Mouse (Mus musculus) heart, adult 10 weeks (tissue): ENCODE measurements around the gene Egfl7. TPM values are rescaled to one million over a fixed set of nuclear protein-coding genes. Genes with fewer than 3 reads are reported as not detected.

Experiments
- polyA plus RNA-seq: library from polyadenylated mRNA; stranded (reverse); fragments of 350-450 nt; fragmentation: Illumina TruSeq; extraction: RNeasy Lipid Tissue Mini Kit (QIAGEN cat#74804); gene quantifications from one replicate; pipeline ENCODE4 v1.2.3, GENCODE M21; 2014; ENCODE audit warnings: low read depth, low replicate concordance

Egfl7 gene
- polyA plus RNA-seq: 260 TPM

GRCm38 (mm10) chr2:26579714-26580113 lies at the start of gene Egfl7:
Gene Egfl7, plus strand, starts transcription at chr2:26580014.

GRCm38 (mm10) chr2:26586294-26587043 lies 6.7 kb downstream of the Egfl7 start, which contains the start of gene Gm20532:
Gene Gm20532, plus strand, starts transcription at chr2:26586639.

GRCm38 (mm10) chr2:26603720-26604671 lies 24.2 kb downstream of the Egfl7 start, which contains the start of gene Agpat2:
Gene Agpat2, minus strand, starts transcription at chr2:26604417.

GRCm38 (mm10) chr2:26627921-26628739 lies 48.3 kb downstream of the Egfl7 start, which contains the start of gene Fam69b:
Gene Fam69b, plus strand, starts transcription at chr2:26628457.

Other genes with a start within 250 kb of the Egfl7 start
- gene Dnlz, start 227.9 kb upstream of the Egfl7 start, polyA plus RNA-seq: 18.7 TPM
- gene Card9, start 219.1 kb upstream of the Egfl7 start, polyA plus RNA-seq: 2.3 TPM
- gene Snapc4, start 199.4 kb upstream of the Egfl7 start, polyA plus RNA-seq: 21.5 TPM
- 64.5 TPM for gene Entr1, start 190.7 kb upstream of the Egfl7 start, polyA plus RNA-seq
- 129 TPM for gene Pmpca, start 190.7 kb upstream of the Egfl7 start, polyA plus RNA-seq
- gene Inpp5e, start 170.8 kb upstream of the Egfl7 start, polyA plus RNA-seq: 23.5 TPM
- 31.7 TPM for gene Sec16a, start 134.8 kb upstream of the Egfl7 start, polyA plus RNA-seq
- 14.7 TPM for gene Notch1, start 63.4 kb upstream of the Egfl7 start, polyA plus RNA-seq
- gene Gm20532, start 6.6 kb downstream of the Egfl7 start, polyA plus RNA-seq: not detected
- 67.9 TPM for gene Agpat2, start 24.4 kb downstream of the Egfl7 start, polyA plus RNA-seq
- 21.3 TPM for gene Fam69b, start 48.4 kb downstream of the Egfl7 start, polyA plus RNA-seq
- not detected for gene Lcn4, start 91.3 kb downstream of the Egfl7 start, polyA plus RNA-seq